Mouse (Mus musculus): ENCODE measurements around the gene Upk1a. TPM values are rescaled to one million over a fixed set of nuclear protein-coding genes. Genes with fewer than 3 reads are reported as not detected.

Upk1a gene
- polyA plus RNA-seq, 1 experiment from 2014 or later, result 5.3 TPM

- under 1% methylated on average over 54 of the region's 68 CpGs for WGBS
- H3K4me1 ChIP-seq, result peaks cover 26% of the 10 kb centered on the region
- peak within 1 kb of the TSS; percentile 90 for H3K4me2 ChIP-seq
- peak within 1 kb of the TSS; percentile 94 for H3K27ac ChIP-seq
- H3K9ac ChIP-seq, result peak within 1 kb of the TSS; percentile 97
- H3K27me3 ChIP-seq, result no peaks in the 10 kb centered on the region
- H3K4me3 ChIP-seq (replicated peaks), result peak within 1 kb of the TSS; percentile 72
- ATAC-seq (replicated peaks; ENCODE audit: low FRiP score), result peak; percentile 97
- H3K36me3 ChIP-seq, result peaks cover 28% of the 10 kb centered on the region
- H3K9me3 ChIP-seq (replicated peaks), result no peaks in the 10 kb centered on the region
Observed at GRCm38 (mm10) chr7:30588676-30589434, 23.8 kb downstream of the Upk1a start, which contains the start of gene Kmt2b. Gene Kmt2b (minus strand): TSS chr7:30588726.

DNA sequence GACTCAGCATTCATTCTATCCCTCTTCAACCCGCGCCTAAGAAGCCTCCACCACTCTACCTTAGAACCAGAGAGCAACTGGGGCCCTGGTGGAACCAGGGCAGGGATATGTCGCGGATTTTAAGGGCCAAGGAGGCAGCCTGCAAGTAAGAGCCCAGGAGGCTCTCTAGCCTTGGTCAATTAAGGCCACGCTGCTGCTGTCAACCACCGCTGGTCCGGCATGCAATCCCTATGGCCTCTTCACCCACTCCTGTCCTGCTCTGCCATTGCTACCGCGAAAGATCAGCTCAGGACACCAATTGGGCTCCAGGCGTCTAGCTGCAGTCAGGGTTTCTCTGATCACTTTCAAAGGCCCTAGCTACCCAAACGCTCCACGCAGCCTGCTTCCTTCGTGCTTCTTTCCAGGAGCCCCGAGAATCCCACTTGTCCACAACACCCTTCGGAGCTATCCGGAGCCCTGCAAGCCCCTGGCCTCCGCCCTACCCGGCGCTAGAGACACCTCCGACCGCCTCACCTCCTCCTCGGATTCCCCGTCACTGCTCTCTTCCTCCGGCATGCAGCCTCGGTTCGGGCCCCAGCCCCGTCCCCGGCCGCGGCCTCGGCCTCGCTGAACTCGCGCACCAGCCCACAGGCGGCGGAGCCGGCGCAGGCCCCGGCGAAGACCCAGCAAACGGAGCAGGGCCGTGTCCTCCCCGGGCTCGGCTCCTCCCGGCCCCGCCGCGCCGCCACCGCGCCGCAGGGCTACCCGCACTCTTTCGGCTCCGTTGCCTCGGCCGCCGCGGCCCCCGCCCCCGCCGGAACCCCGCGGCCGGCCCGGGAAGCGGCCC, 24.6 kb downstream of the Upk1a start:
- H3K4me2 ChIP-seq, result peak overlapping the region; percentile 90
- peak; percentile 34 for ATAC-seq (replicated peaks; ENCODE audit: low FRiP score)
- under 1% methylated on average over 66 of the region's 67 CpGs for WGBS
- no peaks in the 10 kb centered on the region for H3K27me3 ChIP-seq
- H3K4me1 ChIP-seq, result peaks cover 26% of the 10 kb centered on the region
- peaks cover 36% of the 10 kb centered on the region for H3K36me3 ChIP-seq
- H3K27ac ChIP-seq, result peak overlapping the region; percentile 94
- no peaks in the 10 kb centered on the region for H3K9me3 ChIP-seq (replicated peaks)
- H3K9ac ChIP-seq, result peak overlapping the region; percentile 97
- H3K4me3 ChIP-seq (replicated peaks), result peak overlapping the region; percentile 72

DNA sequence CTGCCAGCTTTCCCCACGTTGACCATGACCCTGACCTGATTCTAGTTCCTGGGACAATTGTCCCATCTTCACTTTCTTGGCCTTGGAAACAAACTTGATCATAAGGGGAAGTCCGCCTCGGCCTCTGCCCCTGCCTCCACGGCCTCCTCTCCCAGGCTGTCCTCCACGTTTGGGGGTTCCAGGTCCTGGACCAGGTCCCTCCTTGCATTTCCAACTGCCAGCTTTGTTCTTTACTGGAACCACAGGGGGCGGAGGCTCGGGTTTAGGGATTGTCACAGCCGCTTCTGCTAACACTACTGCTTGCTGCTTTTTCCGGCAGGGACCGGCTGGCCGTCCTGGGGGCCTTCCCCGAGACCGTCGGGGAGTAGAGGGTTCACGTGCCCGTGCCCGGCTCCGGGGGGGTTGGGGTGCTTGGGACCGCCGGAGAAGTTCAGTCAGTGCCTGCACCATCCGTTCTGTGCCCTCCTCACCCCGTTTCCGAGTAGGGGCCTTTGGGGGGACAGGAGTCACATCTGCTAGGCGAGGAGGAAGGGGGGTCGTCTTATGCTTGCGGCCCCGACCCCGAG, 26.1 kb downstream of the Upk1a start:
- Histone ChIP-seq H3K36me3 (peaks cover 51% of the 10 kb centered on the region), H3K27ac (no peak overlapping the region), H3K4me3 (replicated peaks) (peak overlapping the region; percentile 72; the same call in 1 of the 2 replicates), H3K4me1 (peaks cover 26% of the 10 kb centered on the region), H3K4me2 (peak overlapping the region; percentile 90), H3K9me3 (replicated peaks) (no peaks in the 10 kb centered on the region), H3K27me3 (no peaks in the 10 kb centered on the region), H3K9ac (no peak overlapping the region)
- ATAC-seq (replicated peaks; ENCODE audit: low FRiP score), result no peak
- WGBS, result 89% methylated on average over 28 of the region's 28 CpGs

DNA sequence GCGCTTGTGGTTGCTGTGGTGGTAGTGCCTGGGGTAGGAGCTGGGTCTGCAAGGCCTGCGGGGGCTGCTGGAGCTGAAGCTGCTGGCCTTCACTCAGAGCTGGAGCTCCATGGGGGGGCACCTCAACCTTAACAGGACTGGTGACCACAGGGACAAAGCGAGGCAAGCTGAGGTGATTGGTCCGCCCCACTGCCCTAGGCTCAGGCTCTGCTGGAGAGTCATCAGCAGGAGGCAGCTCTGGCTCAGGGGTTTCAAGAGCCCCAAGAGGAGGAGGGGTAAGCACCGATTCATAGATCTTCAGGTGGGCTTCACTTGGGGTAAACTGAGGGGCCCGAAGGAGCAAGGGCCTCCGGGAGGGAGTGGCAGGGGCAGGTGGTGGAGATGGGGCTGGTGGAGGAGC, 27.5 kb downstream of the Upk1a start:
- Histone ChIP-seq H3K4me2 (no peak overlapping the region), H3K4me1 (peaks cover 22% of the 10 kb centered on the region), H3K27me3 (no peaks in the 10 kb centered on the region), H3K27ac (no peak overlapping the region), H3K9ac (no peak overlapping the region), H3K4me3 (replicated peaks) (no peak overlapping the region), H3K36me3 (peaks cover 65% of the 10 kb centered on the region), H3K9me3 (replicated peaks) (no peaks in the 10 kb centered on the region)
- 97% methylated on average over 7 of the region's 7 CpGs for WGBS
- no peak for ATAC-seq (replicated peaks; ENCODE audit: low FRiP score)

DNA sequence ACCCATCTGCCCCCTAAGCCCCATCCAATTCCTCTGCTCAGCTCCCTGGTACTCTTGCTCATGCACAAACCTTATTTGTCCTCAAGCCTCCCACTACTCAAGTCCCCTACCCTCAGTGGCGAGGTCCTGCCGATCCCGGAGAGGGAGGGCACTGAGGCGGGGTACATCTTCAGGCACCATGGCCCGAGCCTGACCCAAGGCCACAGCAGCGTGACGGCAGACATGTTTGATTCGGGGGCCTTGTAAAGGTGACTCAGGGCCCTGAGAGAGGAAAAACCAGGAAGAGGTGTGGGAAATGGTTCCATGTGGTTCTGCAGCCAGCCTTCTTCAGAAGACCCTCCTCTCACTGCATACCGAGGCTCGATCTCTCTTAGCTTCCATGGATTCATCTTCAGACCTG, 28.3 kb downstream of the Upk1a start:
- peaks cover 15% of the 10 kb centered on the region for H3K4me1 ChIP-seq
- peaks cover 73% of the 10 kb centered on the region for H3K36me3 ChIP-seq
- H3K9me3 ChIP-seq (replicated peaks), result no peaks in the 10 kb centered on the region
- H3K27ac ChIP-seq, result no peak overlapping the region
- H3K4me2 ChIP-seq, result no peak overlapping the region
- no peak for ATAC-seq (replicated peaks; ENCODE audit: low FRiP score)
- H3K9ac ChIP-seq, result no peak overlapping the region
- H3K4me3 ChIP-seq (replicated peaks), result no peak overlapping the region
- no peaks in the 10 kb centered on the region for H3K27me3 ChIP-seq
- 85% methylated on average over 10 of the region's 10 CpGs for WGBS

- H3K36me3 ChIP-seq, result peaks cover 100% of the 10 kb centered on the region
- no peak overlapping the region for H3K27ac ChIP-seq
- no peak overlapping the region for H3K9ac ChIP-seq
- H3K4me2 ChIP-seq, result no peak overlapping the region
- peaks cover 3% of the 10 kb centered on the region; the same call in 1 of the 2 replicates for H3K4me1 ChIP-seq
- H3K9me3 ChIP-seq (replicated peaks), result no peaks in the 10 kb centered on the region
- no peak; the same call in 1 of the 2 replicates for ATAC-seq (replicated peaks; ENCODE audit: low FRiP score)
- no peaks in the 10 kb centered on the region for H3K27me3 ChIP-seq
- 86% methylated on average over 16 of the region's 16 CpGs for WGBS
- H3K4me3 ChIP-seq (replicated peaks), result no peak overlapping the region
Observed at GRCm38 (mm10) chr7:30581547-30581946, 31.1 kb downstream of the Upk1a start.

DNA sequence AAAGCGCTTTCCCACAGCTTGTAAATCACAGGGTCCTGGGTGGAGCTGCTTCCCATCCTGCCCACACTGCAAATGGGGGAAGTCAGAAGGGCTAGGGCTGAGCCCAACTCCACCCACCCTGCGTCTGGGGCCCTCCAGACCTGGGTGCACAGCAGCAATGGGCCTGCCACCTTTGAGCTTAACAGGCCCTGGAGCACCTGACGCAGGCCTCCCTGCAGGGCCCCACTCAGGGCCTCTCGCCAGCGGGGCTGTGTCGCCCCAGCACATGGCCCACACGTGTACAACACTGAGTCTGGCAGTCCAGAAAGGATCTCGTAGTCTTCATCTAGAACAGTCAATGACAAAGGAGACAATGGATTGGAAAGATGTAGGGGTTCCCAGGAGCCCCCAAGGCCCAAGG, 32.7 kb downstream of the Upk1a start:
- H3K4me1 ChIP-seq, result no peaks in the 10 kb centered on the region
- H3K36me3 ChIP-seq, result peaks cover 100% of the 10 kb centered on the region
- H3K9me3 ChIP-seq (replicated peaks), result no peaks in the 10 kb centered on the region
- H3K9ac ChIP-seq, result no peak overlapping the region
- H3K4me2 ChIP-seq, result no peak overlapping the region
- ATAC-seq (replicated peaks; ENCODE audit: low FRiP score), result no peak
- WGBS, result 94% methylated on average over 8 of the region's 8 CpGs
- H3K27ac ChIP-seq, result no peak overlapping the region
- no peak overlapping the region for H3K4me3 ChIP-seq (replicated peaks)
- H3K27me3 ChIP-seq, result no peaks in the 10 kb centered on the region

GRCm38 (mm10) chr7:30572969-30573368, 39.7 kb downstream of the Upk1a start:
- Histone ChIP-seq H3K36me3 (peaks cover 98% of the 10 kb centered on the region), H3K27ac (no peak overlapping the region), H3K27me3 (no peaks in the 10 kb centered on the region), H3K4me2 (no peak overlapping the region), H3K9ac (no peak overlapping the region), H3K4me3 (replicated peaks) (no peak overlapping the region), H3K4me1 (no peaks in the 10 kb centered on the region), H3K9me3 (replicated peaks) (no peaks in the 10 kb centered on the region)
- no peak for ATAC-seq (replicated peaks; ENCODE audit: low FRiP score)
- 74% methylated on average over 2 of the region's 2 CpGs for WGBS

DNA sequence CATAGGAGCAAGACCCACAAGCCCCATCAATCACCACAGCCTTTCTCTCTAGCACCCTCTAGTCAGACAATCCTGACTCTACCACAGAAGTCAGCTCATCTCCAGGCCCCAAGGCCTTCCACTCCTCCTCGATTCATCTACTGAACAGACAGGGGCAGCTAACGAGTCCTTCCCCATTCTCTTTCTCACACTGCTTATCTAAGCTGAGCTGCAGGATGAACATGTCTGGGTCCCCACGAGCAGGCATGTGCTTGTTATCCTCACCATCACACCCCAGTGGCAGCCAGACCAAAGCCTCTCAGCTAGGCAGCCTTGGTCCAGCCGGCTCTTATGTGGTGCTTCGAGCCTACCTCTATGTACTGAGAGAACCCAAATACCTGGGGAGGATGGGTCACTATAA, 40.3 kb downstream of the Upk1a start:
- 92% methylated on average over 5 of the region's 5 CpGs for WGBS

DNA sequence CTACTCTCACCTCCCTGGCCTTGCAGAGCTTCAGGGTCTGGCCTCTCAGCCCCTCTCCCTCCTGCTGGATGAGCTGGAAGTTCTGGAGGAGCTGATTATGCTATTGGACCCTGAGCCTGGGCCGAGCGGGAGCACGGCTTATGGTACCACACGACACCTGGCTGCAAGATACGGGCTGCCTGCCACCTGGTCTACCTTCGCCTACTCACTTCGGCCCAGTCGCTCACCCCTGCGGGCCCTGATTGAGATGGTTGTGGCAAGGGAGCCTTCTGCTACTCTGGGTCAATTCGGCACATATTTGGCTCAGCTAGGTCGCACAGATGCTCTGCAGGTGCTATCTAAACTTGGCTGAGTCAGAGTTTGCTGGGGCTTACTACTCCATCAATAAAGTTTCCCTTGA, 45.1 kb downstream of the Upk1a start:
- no peak overlapping the region for H3K4me2 ChIP-seq
- no peaks in the 10 kb centered on the region for H3K27me3 ChIP-seq
- 93% methylated on average over 11 of the region's 11 CpGs for WGBS
- peaks cover 77% of the 10 kb centered on the region for H3K36me3 ChIP-seq
- no peak overlapping the region for H3K27ac ChIP-seq
- H3K9ac ChIP-seq, result no peak overlapping the region
- ATAC-seq (replicated peaks; ENCODE audit: low FRiP score), result no peak
- H3K4me3 ChIP-seq (replicated peaks), result no peak overlapping the region
- H3K9me3 ChIP-seq (replicated peaks), result no peaks in the 10 kb centered on the region
- peaks cover 11% of the 10 kb centered on the region for H3K4me1 ChIP-seq

More for the DNA sequence above, 40.3 kb downstream of the Upk1a start:
- no peak overlapping the region for H3K4me2 ChIP-seq
- no peaks in the 10 kb centered on the region for H3K9me3 ChIP-seq (replicated peaks)
- peaks cover 96% of the 10 kb centered on the region for H3K36me3 ChIP-seq
- no peaks in the 10 kb centered on the region for H3K27me3 ChIP-seq
- H3K4me3 ChIP-seq (replicated peaks), result no peak overlapping the region
- no peak overlapping the region for H3K9ac ChIP-seq
- no peak for ATAC-seq (replicated peaks; ENCODE audit: low FRiP score)
- H3K4me1 ChIP-seq, result no peaks in the 10 kb centered on the region
- H3K27ac ChIP-seq, result no peak overlapping the region

GRCm38 (mm10) chr7:30566033-30566432, 46.6 kb downstream of the Upk1a start:
- no peak for ATAC-seq (replicated peaks; ENCODE audit: low FRiP score)
- no peak overlapping the region for H3K4me3 ChIP-seq (replicated peaks)
- no peak overlapping the region for H3K27ac ChIP-seq
- H3K36me3 ChIP-seq, result peaks cover 69% of the 10 kb centered on the region
- no peaks in the 10 kb centered on the region for H3K9me3 ChIP-seq (replicated peaks)
- 75% methylated on average over 9 of the region's 9 CpGs for WGBS
- no peak overlapping the region for H3K4me2 ChIP-seq
- H3K4me1 ChIP-seq, result peaks cover 22% of the 10 kb centered on the region
- H3K27me3 ChIP-seq, result no peaks in the 10 kb centered on the region
- no peak overlapping the region for H3K9ac ChIP-seq

All from kidney, embryonic 15.5 days (tissue).